Mouse (Mus musculus): ENCODE data around the gene Lrwd1.

- TF ChIP-seq GATA1 (IDR thresholded peaks at IDR 0.05; ENCODE audit: borderline replicate concordance, low read length) (no peak), FLI1 (IDR thresholded peaks at IDR 0.05; ENCODE audit: low read length) (no peak)
These were observed 32.2 kb upstream of the Lrwd1 start for GRCm38 (mm10) chr5:136168071-136168470.
